Mouse (Mus musculus) lung, postnatal 0 days (tissue): Measurements from ENCODE around the gene Atp10a.

Experiments
- CTCF ChIP-seq: IDR thresholded peaks from 2 replicates; pipeline ENCODE4 v1.5.1; 2016; ENCODE audit warnings: antibody characterized with exemption, mild to moderate bottlenecking
- EP300 ChIP-seq: IDR thresholded peaks from 2 replicates; pipeline ENCODE4 v1.6.1; 2016; ENCODE audit warnings: antibody characterized with exemption, mild to moderate bottlenecking, control low read depth

- TF ChIP-seq CTCF (no peak), EP300 (no peak)
Measured at GRCm38 (mm10) chr7:58754536-58754935, 98.6 kb downstream of the Atp10a start.
